Mouse (Mus musculus) megakaryocyte-erythroid progenitor cell, adult 5-6 weeks (primary cell): Measurements from ENCODE around the gene Tbc1d15. TPM values are rescaled to one million over a fixed set of nuclear protein-coding genes. Genes with fewer than 3 reads are reported as not detected.

Experiments
- ATAC-seq: replicated peaks from 2 replicates; pipeline ENCODE4 v1.8.0; 2016; ENCODE audit warnings: mild to moderate bottlenecking, inconsistent platforms; ENCODE audit not compliant: severe bottlenecking, poor library complexity, low FRiP score, low TSS enrichment
- total RNA-seq, 2 experiments: library from RNA; stranded (forward) in 1 of 2; stranded (reverse) in 1 of 2; fragments of 200-1000, 215-1000 nt in 1 of 2; fragments of >200 nt in 1 of 2; fragmentation: Nextera tagmentation in 1 of 2; gene quantifications; 2 replicates each; pipeline ENCODE4 v1.2.3; 2014 to 2017

Gene Tbc1d15
- total RNA-seq, 2 experiments from 2014 or later: 28.3 to 30.7 TPM

DNA sequence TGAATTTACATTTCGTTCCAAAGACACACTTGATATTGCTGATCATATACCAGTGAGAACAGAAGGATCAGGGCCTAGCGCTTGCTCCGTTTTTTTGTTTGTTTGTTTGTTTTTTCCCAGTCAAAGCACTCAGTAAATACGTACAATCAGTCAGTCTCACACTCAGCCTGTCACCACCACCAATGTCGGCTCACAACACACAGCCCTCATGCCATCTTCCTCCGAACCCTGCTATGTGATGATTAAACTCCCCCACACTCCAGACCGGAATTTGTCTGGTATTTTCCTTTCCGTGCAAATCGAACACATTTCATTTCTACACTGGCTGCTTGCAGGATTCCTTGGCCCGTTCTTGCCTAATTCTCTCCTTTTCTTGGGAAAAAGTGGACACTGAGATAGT lies 77.9 kb downstream of the Tbc1d15 start:
- no peak for ATAC-seq

DNA sequence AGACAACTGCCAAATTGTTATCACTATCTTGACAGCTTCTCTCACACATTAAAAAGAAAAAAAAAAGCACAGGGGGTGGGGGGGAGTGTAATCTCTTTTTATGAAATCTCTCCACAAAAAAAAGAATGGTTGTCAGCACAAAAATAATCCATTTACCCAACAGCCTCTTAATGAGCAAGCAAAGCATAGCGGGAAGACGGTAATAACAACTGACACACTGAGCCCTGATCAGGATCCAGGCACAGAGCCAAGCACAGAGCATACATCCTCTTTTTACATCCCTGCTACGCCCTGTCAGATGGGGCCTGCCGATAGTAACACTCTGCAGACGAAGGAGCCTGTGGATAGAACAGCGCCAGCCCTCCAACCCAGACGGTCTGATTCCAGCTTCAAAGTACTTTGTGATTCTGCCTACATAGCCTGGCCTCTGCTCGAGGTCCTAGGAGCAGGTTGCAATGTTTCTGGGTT lies 79.9 kb downstream of the Tbc1d15 start:
- peak; percentile 97 for ATAC-seq

DNA sequence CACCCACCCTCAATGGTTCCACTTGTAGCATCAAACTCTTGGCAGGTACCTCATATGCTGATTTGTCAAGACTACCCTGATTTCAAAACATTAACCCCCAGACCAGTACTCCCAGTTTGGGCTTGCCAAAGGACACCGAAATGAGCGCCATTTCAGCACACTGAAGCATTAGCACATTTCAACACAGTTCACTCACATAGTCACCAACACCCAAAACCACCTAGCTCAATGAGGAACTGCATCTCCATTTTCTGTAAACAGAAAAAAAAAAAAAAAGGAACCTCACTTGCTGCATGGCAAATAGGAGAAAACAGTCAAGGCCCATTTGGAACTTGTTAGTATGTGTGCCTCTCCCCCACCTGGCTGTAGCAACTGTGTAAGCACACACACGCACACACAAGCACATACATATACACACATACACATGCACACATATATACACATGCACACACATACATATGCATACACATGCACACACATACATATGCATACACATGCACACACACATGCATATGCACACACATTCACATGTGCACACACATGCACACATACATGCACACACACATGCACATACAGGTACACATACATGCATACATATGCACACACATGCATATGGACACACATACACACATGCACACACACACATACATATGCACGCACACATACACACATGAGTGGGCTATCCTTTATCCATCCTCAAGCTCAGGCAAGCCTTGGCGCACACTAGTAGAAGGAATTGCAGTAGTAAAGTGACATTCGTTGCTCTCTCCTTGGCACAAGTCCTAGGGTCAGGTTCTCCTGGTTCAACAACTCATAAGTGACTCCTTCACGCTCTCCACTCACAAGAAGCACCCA lies 80.5 kb downstream of the Tbc1d15 start:
- peak; percentile 66 for ATAC-seq

DNA sequence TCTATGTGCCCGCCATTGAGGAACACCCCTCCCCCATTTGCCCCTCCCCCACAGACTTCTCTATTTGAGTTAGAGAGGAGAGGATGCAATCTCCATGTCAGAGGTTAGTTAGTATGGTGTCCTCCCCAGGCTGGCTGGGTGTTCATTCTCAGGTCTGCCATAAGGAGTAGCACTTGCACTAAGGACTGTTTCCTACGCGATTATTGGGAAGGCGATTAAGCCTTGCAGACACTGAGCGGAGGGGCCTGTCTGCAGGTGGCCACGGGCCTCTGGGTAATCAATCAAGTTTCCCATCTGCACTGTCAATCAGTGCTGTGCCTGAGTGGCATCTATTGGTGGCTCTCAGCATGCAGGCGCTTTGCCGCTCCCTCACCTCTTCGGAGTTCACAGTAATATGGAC lies 81.9 kb downstream of the Tbc1d15 start:
- ATAC-seq: no peak

DNA sequence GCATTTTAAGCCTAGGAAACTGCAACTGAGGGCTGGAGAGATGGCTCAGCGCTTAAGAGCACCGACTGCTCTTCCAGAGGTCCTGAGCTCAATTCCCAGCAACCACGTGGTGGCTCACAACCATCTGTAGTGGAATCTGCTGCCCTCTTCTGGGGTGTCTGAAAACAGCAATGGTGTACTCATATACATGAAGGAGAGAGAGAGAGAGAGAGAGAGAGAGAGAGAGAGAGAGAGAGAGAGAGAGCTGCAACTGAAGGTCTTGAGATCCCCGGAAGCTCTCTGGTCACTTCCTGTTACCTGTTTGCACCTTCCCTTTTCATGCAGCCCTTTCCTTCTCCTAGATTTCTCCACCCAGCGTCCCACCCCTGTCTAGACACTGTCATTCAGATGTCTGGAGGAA lies 91.0 kb downstream of the Tbc1d15 start:
- ATAC-seq: no peak

Other genes starting within 250 kb of the Tbc1d15 start
- gene Tph2, start 66.4 kb downstream of the Tbc1d15 start, total RNA-seq (2014; fragmentation: Nextera tagmentation): not detected in 2 replicates
- gene Tph2, start 66.4 kb downstream of the Tbc1d15 start, total RNA-seq (2017): not detected in 2 replicates
- 26.5 and 29.9 TPM in 2 replicates for gene Rab21, start 64.1 kb upstream of the Tbc1d15 start, total RNA-seq (2014; fragmentation: Nextera tagmentation)
- 25.1 and 40.5 TPM in 2 replicates for gene Rab21, start 64.1 kb upstream of the Tbc1d15 start, total RNA-seq (2017)
- gene Tmem19, start 111.0 kb upstream of the Tbc1d15 start, total RNA-seq (2014; fragmentation: Nextera tagmentation): 10.5 and 10.9 TPM in 2 replicates
- gene Tmem19, start 111.0 kb upstream of the Tbc1d15 start, total RNA-seq (2017): 10.1 and 14.7 TPM in 2 replicates
- 15.2 and 18.4 TPM in 2 replicates for gene Thap2, start 133.0 kb upstream of the Tbc1d15 start, total RNA-seq (2014; fragmentation: Nextera tagmentation)
- 9.8 and 10.2 TPM in 2 replicates for gene Thap2, start 133.0 kb upstream of the Tbc1d15 start, total RNA-seq (2017)
- gene Zfc3h1, start 133.5 kb upstream of the Tbc1d15 start, total RNA-seq (2014; fragmentation: Nextera tagmentation): 49.0 and 94.8 TPM in 2 replicates
- 38.3 and 44.9 TPM in 2 replicates for gene Zfc3h1, start 133.5 kb upstream of the Tbc1d15 start, total RNA-seq (2017)